Mouse (Mus musculus) splenic B cell, adult 2 months (primary cell): ENCODE data around the gene Rxfp2.

Experiments used
- DNase-seq: peaks from one replicate; pipeline ENCODE4 v3.0.0-alpha.2; 2011; ENCODE audit warnings: low read depth, low spot score
- H3K27me3 ChIP-seq: 2 replicates; pipeline ENCODE4 v1.6.1; 2012; ENCODE audit warnings: mild to moderate bottlenecking, low read length, moderate library complexity, mixed read lengths; ENCODE audit not compliant: control insufficient read depth, poor library complexity, insufficient read depth, severe bottlenecking
- H3K36me3 ChIP-seq: 2 replicates; pipeline ENCODE4 v1.6.1; 2012; ENCODE audit warnings: mild to moderate bottlenecking, low read length, moderate library complexity, mixed read lengths; ENCODE audit not compliant: control insufficient read depth, poor library complexity, insufficient read depth, severe bottlenecking

Rxfp2 gene

DNA sequence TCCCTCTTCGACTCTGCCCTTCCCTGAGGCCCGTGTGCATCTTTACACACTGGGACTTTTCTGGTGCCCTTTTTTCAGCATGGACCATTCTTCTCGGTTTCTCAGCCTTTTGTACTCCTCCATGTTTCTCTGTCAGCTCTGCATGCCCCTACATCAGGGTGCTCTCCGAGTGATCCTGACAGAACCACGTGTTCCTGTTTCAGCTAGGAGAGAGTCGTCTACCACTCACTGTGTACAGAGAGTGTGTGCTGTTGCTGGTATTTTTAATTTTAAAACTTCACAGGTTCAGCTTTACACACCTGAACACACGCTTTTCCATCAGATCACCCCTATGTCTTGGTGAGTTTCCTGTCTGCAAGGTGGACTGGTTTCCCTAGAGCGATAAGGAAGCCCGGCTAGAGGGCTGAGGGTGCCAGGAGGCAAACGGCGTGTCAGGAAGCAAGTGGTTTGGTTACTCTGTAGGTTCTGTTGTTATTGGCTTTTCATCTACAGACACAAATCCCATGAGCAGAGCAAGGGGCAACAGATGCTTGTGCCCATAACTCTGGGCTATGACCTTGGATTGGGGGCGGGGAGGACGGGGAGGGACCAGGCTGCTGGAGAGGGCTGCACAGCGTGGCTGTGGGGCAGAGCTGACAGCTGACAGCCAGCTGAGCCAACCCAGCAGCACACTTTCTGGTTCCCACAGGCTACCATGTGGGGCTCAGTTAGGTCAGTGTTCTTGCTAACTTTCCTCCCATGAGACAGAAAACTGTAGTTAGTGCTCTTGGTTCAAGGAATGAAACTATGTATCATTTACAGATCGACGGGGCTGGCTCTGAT is 97.0 kb downstream of the Rxfp2 start:
- Histone ChIP-seq H3K27me3 (no peaks in the 10 kb centered on the region), H3K36me3 (no peaks in the 10 kb centered on the region)
- peak; percentile 30 for DNase-seq

DNA sequence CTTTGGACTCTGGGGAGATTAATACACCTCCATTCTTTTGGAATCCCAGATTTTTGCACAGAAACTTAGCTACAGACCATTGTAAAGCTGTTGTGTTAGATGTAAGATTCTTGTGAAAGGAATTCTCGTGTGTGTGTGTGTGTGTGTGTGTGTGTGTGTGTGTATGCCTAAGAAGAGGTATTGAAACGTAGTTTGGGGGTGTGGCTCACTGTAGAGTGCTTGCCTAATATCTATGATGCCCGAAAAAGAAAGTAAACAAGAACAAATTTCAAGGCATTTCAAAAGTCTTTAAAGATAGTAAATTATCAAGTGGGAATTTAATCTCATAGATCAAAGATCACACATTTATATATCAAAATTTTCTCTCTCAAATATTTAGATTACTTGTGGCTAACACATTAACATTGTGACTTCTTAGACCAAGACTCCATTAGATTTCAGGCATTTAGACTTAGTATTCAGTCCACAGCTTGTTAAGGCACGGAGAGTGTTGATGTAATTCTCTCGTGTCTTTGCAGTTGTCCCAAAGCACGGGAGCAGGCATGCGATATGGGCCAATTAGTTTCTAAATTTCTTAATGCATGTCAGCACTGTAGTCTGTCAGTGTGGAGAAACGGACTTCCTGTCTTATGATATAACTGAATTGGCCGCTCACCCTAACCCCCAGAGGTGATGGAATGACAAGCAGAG is 97.9 kb downstream of the Rxfp2 start:
- Histone ChIP-seq H3K36me3 (no peaks in the 10 kb centered on the region), H3K27me3 (no peaks in the 10 kb centered on the region)
- peak; percentile 27 for DNase-seq

DNA sequence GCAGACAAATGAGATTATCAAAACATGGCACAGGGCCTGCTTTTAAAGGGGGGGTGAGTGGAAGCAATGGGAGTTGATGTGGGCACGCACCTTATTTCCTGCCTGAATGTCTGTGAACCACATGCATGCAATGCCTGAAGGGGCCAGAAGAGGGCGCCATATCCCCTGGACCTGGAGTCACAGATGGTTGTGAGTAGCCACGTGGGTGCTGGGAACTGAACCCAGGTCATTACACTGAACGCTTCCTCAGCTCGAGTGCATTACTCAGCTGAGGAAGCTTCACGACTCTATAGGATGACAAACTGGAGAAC is 98.4 kb downstream of the Rxfp2 start:
- Histone ChIP-seq H3K36me3 (no peaks in the 10 kb centered on the region), H3K27me3 (no peaks in the 10 kb centered on the region)
- peak; percentile 66 for DNase-seq

DNA sequence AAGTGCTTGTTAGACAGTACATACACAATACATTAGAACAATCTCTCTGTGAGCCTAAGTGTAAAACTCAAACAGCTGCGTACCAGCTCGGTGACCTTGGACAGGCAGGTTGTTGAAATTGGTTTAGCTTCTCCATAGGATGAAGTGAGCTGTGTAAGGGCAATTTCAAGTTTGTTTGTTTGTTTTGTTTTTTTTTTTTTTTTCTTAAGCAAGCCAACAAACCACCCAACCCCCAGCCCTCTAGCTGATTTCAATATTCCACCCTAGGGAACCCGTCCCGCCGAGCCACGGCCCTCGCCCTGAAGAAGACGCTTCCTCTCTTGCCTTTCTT is 99.6 kb downstream of the Rxfp2 start:
- Histone ChIP-seq H3K36me3 (no peaks in the 10 kb centered on the region), H3K27me3 (no peaks in the 10 kb centered on the region)
- DNase-seq: no peak

DNA sequence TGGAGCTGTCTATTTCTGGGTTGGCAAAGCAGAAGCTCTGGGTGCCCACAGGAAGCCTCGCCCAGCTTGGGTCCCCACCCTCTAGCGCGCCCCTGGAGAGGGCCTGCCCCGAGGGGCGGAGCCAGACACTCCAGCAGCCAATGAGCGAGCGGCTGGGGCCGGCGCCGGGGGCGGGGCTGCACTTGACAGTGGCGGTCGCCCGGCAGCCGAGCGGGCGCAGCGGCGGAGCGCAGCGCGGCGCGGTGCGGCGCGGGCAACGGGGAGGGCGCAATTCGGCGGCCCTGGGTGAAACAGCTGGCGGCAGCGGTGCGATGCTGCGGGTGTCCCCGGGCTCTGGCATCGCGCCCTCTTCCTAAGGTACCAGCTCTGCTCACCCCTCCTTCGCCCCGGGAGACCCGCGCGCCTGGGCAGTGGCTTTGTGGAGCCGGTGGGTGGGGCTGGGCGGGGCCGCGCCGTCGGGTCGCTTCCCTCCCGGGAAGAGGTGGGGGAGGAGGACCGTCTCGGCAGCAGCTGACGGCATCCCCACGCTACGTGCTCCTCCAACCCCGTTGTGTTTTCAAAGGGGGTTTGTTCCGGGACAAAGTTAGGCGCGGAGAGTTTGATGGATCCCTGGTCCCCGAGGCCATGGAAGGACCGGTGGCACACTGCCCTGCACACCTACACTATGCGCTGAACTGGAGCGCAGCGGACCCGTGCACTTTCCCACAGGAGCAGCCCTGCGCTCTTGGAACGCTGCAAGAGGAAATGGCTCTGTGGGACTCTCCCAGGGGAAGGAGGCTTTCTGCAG is 100.2 kb downstream of the Rxfp2 start, which contains the start of gene Fry:
Gene Fry (plus strand): TSS at position 191 of the 787 bp plus-strand sequence.
- no peaks in the 10 kb centered on the region for H3K36me3 ChIP-seq
- H3K27me3 ChIP-seq: no peaks in the 10 kb centered on the region
- peak; percentile 95 for DNase-seq

DNA sequence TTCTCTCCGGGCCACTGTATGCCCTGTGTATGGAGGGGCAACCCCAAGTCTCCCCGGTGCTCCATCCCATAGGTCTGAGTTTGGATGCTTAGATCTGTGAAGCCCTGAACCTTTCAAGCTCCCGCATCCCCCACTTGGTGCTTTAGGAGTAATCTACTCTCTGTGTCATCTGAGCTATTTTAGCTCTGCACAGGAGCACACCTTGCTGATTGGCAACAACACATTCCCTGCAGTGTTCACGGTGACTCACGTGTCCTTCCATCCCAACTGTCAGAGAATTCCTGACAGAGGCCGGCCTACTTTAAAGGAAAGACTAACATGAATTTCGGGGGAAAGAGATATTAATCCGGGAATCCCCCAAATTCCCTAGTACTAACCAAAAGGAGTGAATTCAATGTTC is 102.2 kb downstream of the Rxfp2 start:
- Histone ChIP-seq H3K27me3 (no peaks in the 10 kb centered on the region), H3K36me3 (no peaks in the 10 kb centered on the region)
- DNase-seq: no peak

DNA sequence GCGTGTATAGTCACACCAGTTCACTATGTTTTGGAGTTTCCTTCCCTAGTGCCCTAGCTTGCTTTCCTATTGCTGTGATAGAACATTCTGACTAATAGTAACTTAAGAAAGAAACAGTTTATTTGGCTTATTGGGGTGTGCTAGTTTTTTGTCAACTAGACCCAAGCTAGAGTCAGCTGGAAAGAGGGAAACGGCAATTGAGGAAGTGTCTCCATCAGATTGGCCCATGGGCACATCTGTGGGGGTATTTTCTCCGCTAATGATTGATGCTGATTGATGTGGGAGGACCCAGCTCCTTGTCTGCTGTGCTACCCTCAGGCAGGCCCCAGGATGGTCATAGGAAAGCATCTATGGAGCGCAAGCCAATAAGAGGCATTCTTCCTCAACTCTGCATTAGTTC is 103.6 kb downstream of the Rxfp2 start:
- no peaks in the 10 kb centered on the region for H3K36me3 ChIP-seq
- no peaks in the 10 kb centered on the region for H3K27me3 ChIP-seq
- DNase-seq: no peak

DNA sequence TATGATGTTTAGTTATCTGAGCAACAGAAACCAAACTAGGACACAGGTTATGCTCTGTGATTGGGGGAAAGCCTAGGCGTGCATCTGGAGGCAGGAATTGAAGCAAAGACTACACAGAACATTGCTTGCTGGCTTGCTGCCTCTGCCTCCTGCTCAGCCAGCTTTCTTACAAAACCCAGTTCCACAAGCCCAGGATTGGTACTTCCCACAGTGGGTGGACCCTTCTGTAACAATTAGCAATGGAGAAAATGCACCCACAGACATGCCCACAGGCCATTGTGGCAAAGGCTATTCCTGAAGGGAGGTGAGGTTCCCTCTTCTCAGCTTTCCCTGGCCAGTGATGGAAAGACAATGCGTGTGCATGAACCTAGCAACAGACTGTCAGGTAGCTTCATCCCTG is 104.1 kb downstream of the Rxfp2 start:
- H3K27me3 ChIP-seq: no peaks in the 10 kb centered on the region
- DNase-seq: no peak

DNA sequence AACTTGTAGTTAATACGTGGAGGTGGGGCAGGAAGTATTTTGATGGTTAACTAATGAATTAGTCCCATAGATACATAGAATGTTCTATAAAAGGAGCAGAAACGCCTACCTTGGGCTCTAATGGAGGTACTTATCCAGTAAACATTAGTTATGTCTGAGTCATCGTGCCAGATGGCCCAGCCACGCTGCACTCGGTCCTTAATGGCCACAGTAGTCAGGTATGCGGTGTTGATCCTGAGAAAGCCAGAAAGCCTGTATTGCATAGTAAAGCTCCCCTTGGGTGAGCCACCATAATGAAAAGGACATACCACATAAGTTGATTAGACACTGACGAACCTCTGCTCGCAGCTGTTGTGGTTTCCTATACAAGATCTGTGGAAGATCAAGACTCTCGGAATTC is 107.4 kb downstream of the Rxfp2 start:
- Histone ChIP-seq H3K36me3 (no peaks in the 10 kb centered on the region), H3K27me3 (no peaks in the 10 kb centered on the region)
- no peak for DNase-seq

More for the DNA sequence above, 104.1 kb downstream of the Rxfp2 start:
- no peaks in the 10 kb centered on the region for H3K36me3 ChIP-seq

DNA sequence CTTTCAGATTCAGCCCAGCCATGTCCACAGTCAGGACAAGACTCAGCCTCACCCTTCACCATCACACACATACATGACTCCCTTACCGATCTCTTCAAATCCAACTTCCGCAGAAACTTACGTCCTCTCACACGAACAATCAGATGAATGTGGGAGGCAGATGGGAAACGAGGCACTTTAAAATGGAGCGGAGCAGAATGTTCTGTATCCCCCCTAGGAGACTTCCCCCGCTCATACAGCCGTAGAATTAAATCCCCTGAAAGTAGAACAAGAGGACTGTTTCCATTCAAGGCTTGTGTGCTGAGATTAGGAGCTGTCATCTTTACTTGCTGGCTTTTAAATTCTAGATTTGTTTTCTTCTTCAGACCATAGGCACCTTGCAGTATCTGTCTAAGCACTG is 110.0 kb downstream of the Rxfp2 start:
- DNase-seq: no peak

DNA sequence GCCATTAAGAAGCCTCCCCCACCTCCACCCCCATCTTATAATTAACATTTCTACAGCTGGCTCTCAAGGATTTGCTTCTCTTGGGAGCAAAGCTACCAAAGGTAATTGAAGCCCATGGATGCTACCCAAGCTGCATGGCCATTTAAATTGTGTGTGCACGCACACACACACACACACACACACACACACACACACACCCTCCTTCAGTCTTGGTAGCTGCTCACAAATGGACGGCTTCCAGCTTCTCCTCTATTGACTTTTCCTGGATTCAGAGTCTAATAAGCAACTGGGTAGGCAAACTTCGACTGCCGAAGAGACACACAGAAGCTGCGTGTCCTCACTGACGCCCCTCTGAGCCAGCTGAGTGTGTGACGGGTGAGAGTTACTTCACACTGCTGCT is 111.7 kb downstream of the Rxfp2 start:
- Histone ChIP-seq H3K36me3 (no peaks in the 10 kb centered on the region), H3K27me3 (no peaks in the 10 kb centered on the region)
- no peak for DNase-seq

More for the DNA sequence above, 110.0 kb downstream of the Rxfp2 start:
- no peaks in the 10 kb centered on the region for H3K36me3 ChIP-seq
- H3K27me3 ChIP-seq: no peaks in the 10 kb centered on the region

DNA sequence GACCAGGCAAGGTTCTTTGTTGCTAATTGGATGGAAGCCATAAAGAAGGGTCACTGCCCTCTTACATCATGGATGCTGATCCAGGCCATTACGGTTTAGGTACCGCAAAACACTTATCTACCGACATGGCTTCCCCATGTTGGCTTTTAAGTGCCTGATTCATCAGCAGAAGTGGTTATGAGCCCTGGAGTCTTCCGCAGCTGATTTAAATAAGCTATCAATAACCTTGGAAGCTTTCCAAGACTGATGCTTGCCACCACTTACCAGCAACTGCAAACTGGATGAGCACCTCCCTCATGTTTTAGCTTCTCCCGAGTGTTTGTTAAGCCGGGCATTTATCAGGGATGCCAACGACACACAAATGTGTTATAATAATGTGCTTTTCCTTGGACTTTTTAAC is 112.7 kb downstream of the Rxfp2 start:
- H3K36me3 ChIP-seq: no peaks in the 10 kb centered on the region
- no peaks in the 10 kb centered on the region for H3K27me3 ChIP-seq
- DNase-seq: no peak
